In the genomic region with DNA sequence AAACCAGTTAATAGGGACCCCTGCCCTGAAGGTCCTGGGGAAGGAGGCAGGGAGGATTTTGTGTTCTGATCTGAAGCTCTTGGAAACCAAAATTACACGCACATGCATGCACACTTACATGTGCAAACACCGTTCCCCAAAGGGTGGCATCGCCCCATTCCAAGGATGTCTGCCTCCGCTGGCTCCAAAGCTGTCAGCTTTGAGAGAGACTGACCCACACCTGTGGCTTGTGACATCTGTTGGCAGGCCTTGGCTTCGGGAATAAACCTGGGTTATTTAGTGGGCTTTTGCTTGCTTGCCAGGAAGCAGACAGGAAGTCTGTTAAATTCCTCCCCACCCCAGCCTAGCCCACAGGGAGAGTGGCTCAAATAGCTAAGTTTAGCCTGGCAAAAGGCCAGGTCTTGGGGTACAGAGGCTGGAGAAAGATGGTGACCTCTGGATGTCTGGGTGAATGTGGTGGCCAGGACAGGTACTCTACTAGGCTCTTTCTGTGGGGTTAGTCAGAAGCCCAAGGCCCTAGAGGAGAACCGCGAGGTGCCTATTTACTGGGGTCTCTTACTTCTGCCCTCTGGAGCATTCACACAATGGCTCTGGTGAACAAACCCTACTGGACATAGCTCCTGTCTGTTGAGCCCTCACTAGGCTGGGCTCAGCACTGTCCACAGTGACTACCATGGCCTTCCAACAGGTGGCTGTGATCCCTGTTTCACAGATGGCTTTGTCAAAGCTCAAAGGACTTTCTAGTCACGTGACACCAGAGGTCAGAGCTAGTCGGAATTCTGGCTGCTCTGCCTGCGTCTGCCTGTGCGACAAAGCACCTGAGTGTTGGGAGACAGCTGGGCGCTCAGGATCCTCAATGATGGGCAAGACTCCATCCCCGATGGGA, we compare ENCODE assay signal across 12 mouse cellular contexts. TPM values are rescaled to one million over a fixed set of nuclear protein-coding genes. Genes with fewer than 3 reads are reported as not detected.
DNase-seq lines count a peak whose midpoint lies in the region; ATAC-seq and TF ChIP-seq lines count a peak whose summit lies in the region.
"Had no signal": no experiment of that assay in that cellular context is flagged by ENCODE, and none has a peak within 500 bp of the region (broad histone marks: within the 10 kb centered on the region; RNA-seq: fewer than 3 reads in every experiment).

No protein-coding gene starts in this region.

- H3K9ac ChIP-seq in hindbrain, embryonic 12.5 days: no peak overlapping the region
- no peak overlapping the region for H3K9ac ChIP-seq in hindbrain, embryonic 14.5 days
- no peak overlapping the region for H3K9ac ChIP-seq in heart, postnatal 0 days (replicated peaks; ENCODE audit: low read depth, low read length)
- H3K9ac ChIP-seq in limb, embryonic 11.5 days (ENCODE audit: low read length): no peak overlapping the region
- no peak overlapping the region for H3K9ac ChIP-seq in liver, postnatal 0 days (replicated peaks)
- H3K9ac ChIP-seq: hindbrain, embryonic 15.5 days had no signal

- H3K27ac ChIP-seq in hindbrain, embryonic 12.5 days: no peak overlapping the region
- H3K27ac ChIP-seq in hindbrain, embryonic 14.5 days: no peak overlapping the region
- peak overlapping the region; percentile 73 for H3K27ac ChIP-seq in heart, postnatal 0 days (ENCODE audit: low read depth)
- H3K27ac ChIP-seq in limb, embryonic 11.5 days (replicated peaks; ENCODE audit: low read depth, low read length): peak overlapping the region; percentile 69
- H3K27ac ChIP-seq in liver, postnatal 0 days (ENCODE audit: low read depth): no peak overlapping the region
- H3K27ac ChIP-seq: hindbrain, embryonic 15.5 days had no signal

- no peaks in the 10 kb centered on the region for H3K27me3 ChIP-seq in hindbrain, embryonic 12.5 days
- H3K27me3 ChIP-seq in hindbrain, embryonic 14.5 days (ENCODE audit: control insufficient read depth, insufficient read depth, low read length): no peaks in the 10 kb centered on the region
- no peaks in the 10 kb centered on the region for H3K27me3 ChIP-seq in heart, postnatal 0 days (ENCODE audit: control insufficient read depth, insufficient read depth, low read length)
- H3K27me3 ChIP-seq in limb, embryonic 11.5 days (ENCODE audit: control insufficient read depth, insufficient read depth, low read length): no peaks in the 10 kb centered on the region
- H3K27me3 ChIP-seq in liver, postnatal 0 days (ENCODE audit: insufficient read depth, low read length): no peaks in the 10 kb centered on the region
- H3K27me3 ChIP-seq: hindbrain, embryonic 15.5 days had no signal

- WGBS in hindbrain, embryonic 12.5 days: 75% methylated on average over 13 of the region's 13 CpGs
- WGBS in hindbrain, embryonic 14.5 days: 71% methylated on average over 13 of the region's 13 CpGs
- 46% methylated on average over 13 of the region's 13 CpGs for WGBS in heart, postnatal 0 days
- 57% methylated on average over 13 of the region's 13 CpGs for WGBS in limb, embryonic 11.5 days
- 66% methylated on average over 13 of the region's 13 CpGs for WGBS in liver, postnatal 0 days (ENCODE audit: insufficient replicate concordance)

- peaks cover 5% of the 10 kb centered on the region; the same call in 1 of the 2 replicates for H3K36me3 ChIP-seq in hindbrain, embryonic 12.5 days
- H3K36me3 ChIP-seq in hindbrain, embryonic 14.5 days (replicated peaks; ENCODE audit: control insufficient read depth, insufficient read depth): 0 out of 2 replicates have a peak, but pooled peaks cover 4% of the 10 kb centered on the region
- peaks cover 29% of the 10 kb centered on the region for H3K36me3 ChIP-seq in heart, postnatal 0 days (replicated peaks; ENCODE audit: control insufficient read depth, insufficient read depth, low read length)
- 0 out of 2 replicates have a peak, but pooled peaks cover 4% of the 10 kb centered on the region for H3K36me3 ChIP-seq in limb, embryonic 11.5 days (ENCODE audit: control insufficient read depth, insufficient read depth, low read length)
- no peaks in the 10 kb centered on the region for H3K36me3 ChIP-seq in liver, postnatal 0 days (replicated peaks; ENCODE audit: insufficient read depth, low read length)
- H3K36me3 ChIP-seq: hindbrain, embryonic 15.5 days had no signal

- H3K4me2 ChIP-seq in hindbrain, embryonic 12.5 days (replicated peaks): no peak overlapping the region
- no peak overlapping the region for H3K4me2 ChIP-seq in hindbrain, embryonic 14.5 days (replicated peaks)
- 0 out of 2 replicates have a peak overlapping the region, but pooled peaks have one; percentile 6 for H3K4me2 ChIP-seq in heart, postnatal 0 days (ENCODE audit: low read depth, low read length)
- H3K4me2 ChIP-seq in limb, embryonic 11.5 days (ENCODE audit: low read depth, severe bottlenecking): no peak overlapping the region
- H3K4me2 ChIP-seq in liver, postnatal 0 days (ENCODE audit: low read depth, low read length): no peak overlapping the region
- H3K4me2 ChIP-seq: hindbrain, embryonic 15.5 days had no signal

- H3K9me3 ChIP-seq in hindbrain, embryonic 12.5 days (replicated peaks): no peaks in the 10 kb centered on the region
- H3K9me3 ChIP-seq in hindbrain, embryonic 14.5 days (ENCODE audit: control insufficient read depth, low read length): no peaks in the 10 kb centered on the region
- H3K9me3 ChIP-seq in heart, postnatal 0 days (replicated peaks; ENCODE audit: control insufficient read depth, low read length): no peaks in the 10 kb centered on the region
- no peaks in the 10 kb centered on the region for H3K9me3 ChIP-seq in limb, embryonic 11.5 days (ENCODE audit: control insufficient read depth, low read length)
- H3K9me3 ChIP-seq in liver, postnatal 0 days (ENCODE audit: low read length): no peaks in the 10 kb centered on the region
- H3K9me3 ChIP-seq: hindbrain, embryonic 15.5 days had no signal

- ATAC-seq in hindbrain, embryonic 12.5 days (ENCODE audit: low FRiP score): peak; percentile 21; the same call in 1 of the 2 replicates
- ATAC-seq in hindbrain, embryonic 14.5 days (ENCODE audit: low FRiP score): no peak
- peak; percentile 82 for ATAC-seq in heart, postnatal 0 days (ENCODE audit: insufficient read depth, low read depth)
- peak; percentile 52 for ATAC-seq in limb, embryonic 11.5 days (ENCODE audit: insufficient number of reproducible peaks, low FRiP score, low TSS enrichment, low read depth)
- ATAC-seq in liver, postnatal 0 days: no peak

- peaks cover 26% of the 10 kb centered on the region for H3K4me1 ChIP-seq in hindbrain, embryonic 12.5 days
- no peaks in the 10 kb centered on the region for H3K4me1 ChIP-seq in hindbrain, embryonic 14.5 days (replicated peaks; ENCODE audit: control insufficient read depth, insufficient read depth, low read length)
- H3K4me1 ChIP-seq in heart, postnatal 0 days (ENCODE audit: control insufficient read depth, insufficient read depth): peaks cover 32% of the 10 kb centered on the region
- peaks cover 28% of the 10 kb centered on the region for H3K4me1 ChIP-seq in limb, embryonic 11.5 days (ENCODE audit: control insufficient read depth, insufficient read depth, low read length)
- peaks cover 9% of the 10 kb centered on the region for H3K4me1 ChIP-seq in liver, postnatal 0 days (ENCODE audit: insufficient read depth)

- TF ChIP-seq CTCF in heart, postnatal 0 days (IDR thresholded peaks at IDR 0.05; ENCODE audit: low read depth): 0 out of 2 replicates have a peak, but pooled peaks have one; percentile 9
- TF ChIP-seq CTCF in liver, postnatal 0 days (IDR thresholded peaks at IDR 0.05; ENCODE audit: low read depth): no peak

- no peak for DNase-seq in hindbrain, embryonic 14.5 days (ENCODE audit: low spot score)
- peak; percentile 64 for DNase-seq in adrenal gland, postnatal 14 days
- peak; percentile 77 for DNase-seq in heart, postnatal 0 days (ENCODE audit: low spot score)
- peak; percentile 52 for DNase-seq in limb, embryonic 11.5 days (ENCODE audit: low spot score)
- DNase-seq in urinary bladder, adult 18-20 months (ENCODE audit: low spot score in 2 of 2): no peak
- DNase-seq in gastrocnemius, adult 8-10 months (ENCODE audit: low spot score in 2 of 2): no peak
- no peak for DNase-seq in liver, postnatal 0 days
- DNase-seq: cerebellum, adult 2 months; right cerebral cortex, adult 18-20 months had no signal

- 0 out of 2 replicates have a peak, but pooled peaks have one; percentile 28 for TF ChIP-seq EP300 in heart, postnatal 0 days (IDR thresholded peaks at IDR 0.05; ENCODE audit: low read depth)
- no peak for TF ChIP-seq EP300 in liver, postnatal 0 days (IDR thresholded peaks at IDR 0.05; ENCODE audit: low read depth)

- H3K4me3 ChIP-seq in hindbrain, embryonic 12.5 days: no peak overlapping the region
- H3K4me3 ChIP-seq in hindbrain, embryonic 14.5 days (replicated peaks; ENCODE audit: low read length): no peak overlapping the region
- H3K4me3 ChIP-seq in heart, postnatal 0 days (ENCODE audit: low read depth, low read length): no peak overlapping the region
- H3K4me3 ChIP-seq in limb, embryonic 11.5 days (ENCODE audit: low read depth, low read length): no peak overlapping the region
- no peak overlapping the region for H3K4me3 ChIP-seq in liver, postnatal 0 days (ENCODE audit: low read depth, low read length)
- H3K4me3 ChIP-seq: hindbrain, embryonic 15.5 days had no signal

RNA-seq across cellular contexts. Expression of a gene that starts 16.5 kb away (rescaled TPM):
- 1.7 and 3.2 TPM in 2 replicates for polyA plus RNA-seq in hindbrain, embryonic 12.5 days (2016; fragmentation: Nextera tagmentation; extraction: Ambion mirVana)
- 2.3 and 4.2 TPM in 2 replicates for polyA plus RNA-seq in hindbrain, embryonic 14.5 days (2014; fragmentation: Nextera tagmentation; extraction: Ambion mirVana)
- total RNA-seq in adrenal gland, postnatal 14 days (2021): not detected in 2 replicates
- 0.08 TPM in 1 of 2 replicates, not detected in the other for total RNA-seq in heart, postnatal 0 days (2014; rRNA removed; ENCODE audit: low replicate concordance)
- 0.15 and 0.43 TPM in 2 replicates for polyA plus RNA-seq in heart, postnatal 0 days (2015; fragmentation: Nextera tagmentation; extraction: Ambion mirVana)
- 0.04 and 0.27 TPM in 2 replicates for polyA plus RNA-seq in limb, embryonic 11.5 days (2014; fragmentation: Nextera tagmentation; extraction: Ambion mirVana)
- not detected for total RNA-seq in gastrocnemius, adult 8-10 months (2022)
- 0.05 TPM in 1 of 2 replicates, not detected in the other for polyA plus RNA-seq in liver, postnatal 0 days (2015; fragmentation: Nextera tagmentation; extraction: Ambion mirVana)
- total RNA-seq: megakaryocyte progenitor cell, adult 5-6 weeks had no signal

RNA-seq across cellular contexts. Expression of a gene that starts 16.5 kb away (rescaled TPM):
- 16.1 and 16.6 TPM in 2 replicates for polyA plus RNA-seq in hindbrain, embryonic 12.5 days (2016; fragmentation: Nextera tagmentation; extraction: Ambion mirVana)
- 4.1 and 5.4 TPM in 2 replicates for polyA plus RNA-seq in hindbrain, embryonic 14.5 days (2014; fragmentation: Nextera tagmentation; extraction: Ambion mirVana)
- 12.9 and 14.6 TPM in 2 replicates for total RNA-seq in adrenal gland, postnatal 14 days (2021)
- total RNA-seq in heart, postnatal 0 days (2014; rRNA removed; ENCODE audit: low replicate concordance): 27.2 and 30.1 TPM in 2 replicates
- 9.5 and 10.5 TPM in 2 replicates for polyA plus RNA-seq in heart, postnatal 0 days (2015; fragmentation: Nextera tagmentation; extraction: Ambion mirVana)
- 20.0 and 20.3 TPM in 2 replicates for polyA plus RNA-seq in limb, embryonic 11.5 days (2014; fragmentation: Nextera tagmentation; extraction: Ambion mirVana)
- total RNA-seq in gastrocnemius, adult 8-10 months (2022): 1 to 10 TPM in 1 of 4 experiments, under 1 TPM in 3; 0.27 to 1.0 (median 0.48) TPM
- polyA plus RNA-seq in liver, postnatal 0 days (2015; fragmentation: Nextera tagmentation; extraction: Ambion mirVana): 2.4 and 2.8 TPM in 2 replicates

RNA-seq across cellular contexts. Expression of a gene that starts 34.9 kb away (rescaled TPM):
- polyA plus RNA-seq in hindbrain, embryonic 12.5 days (2016; fragmentation: Nextera tagmentation; extraction: Ambion mirVana): 0.30 and 0.72 TPM in 2 replicates
- 0.46 and 1.1 TPM in 2 replicates for polyA plus RNA-seq in hindbrain, embryonic 14.5 days (2014; fragmentation: Nextera tagmentation; extraction: Ambion mirVana)
- not detected in 2 replicates for total RNA-seq in adrenal gland, postnatal 14 days (2021)
- not detected in 2 replicates for total RNA-seq in heart, postnatal 0 days (2014; rRNA removed; ENCODE audit: low replicate concordance)
- 0.04 and 0.18 TPM in 2 replicates for polyA plus RNA-seq in heart, postnatal 0 days (2015; fragmentation: Nextera tagmentation; extraction: Ambion mirVana)
- 0.09 TPM in 1 of 2 replicates, not detected in the other for polyA plus RNA-seq in limb, embryonic 11.5 days (2014; fragmentation: Nextera tagmentation; extraction: Ambion mirVana)
- total RNA-seq in gastrocnemius, adult 8-10 months (2022): not detected
- polyA plus RNA-seq in liver, postnatal 0 days (2015; fragmentation: Nextera tagmentation; extraction: Ambion mirVana): not detected in 2 replicates
- total RNA-seq: megakaryocyte progenitor cell, adult 5-6 weeks had no signal

RNA-seq across cellular contexts. Expression of a gene that starts 37.2 kb away (rescaled TPM):
- polyA plus RNA-seq in hindbrain, embryonic 12.5 days (2016; fragmentation: Nextera tagmentation; extraction: Ambion mirVana): 0.96 and 1.3 TPM in 2 replicates
- 1.2 and 1.3 TPM in 2 replicates for polyA plus RNA-seq in hindbrain, embryonic 14.5 days (2014; fragmentation: Nextera tagmentation; extraction: Ambion mirVana)
- 3.3 and 3.5 TPM in 2 replicates for total RNA-seq in adrenal gland, postnatal 14 days (2021)
- 11.4 TPM in 1 of 2 replicates, not detected in the other for total RNA-seq in heart, postnatal 0 days (2014; rRNA removed; ENCODE audit: low replicate concordance)
- 1.7 and 2.1 TPM in 2 replicates for polyA plus RNA-seq in heart, postnatal 0 days (2015; fragmentation: Nextera tagmentation; extraction: Ambion mirVana)
- 0.78 and 1.1 TPM in 2 replicates for polyA plus RNA-seq in limb, embryonic 11.5 days (2014; fragmentation: Nextera tagmentation; extraction: Ambion mirVana)
- total RNA-seq in gastrocnemius, adult 8-10 months (2022): under 1 TPM; 0.34 to 0.58 (median 0.42) TPM
- polyA plus RNA-seq in liver, postnatal 0 days (2015; fragmentation: Nextera tagmentation; extraction: Ambion mirVana): 0.25 and 0.39 TPM in 2 replicates

RNA-seq across cellular contexts. Expression of a gene that starts 47.8 kb away (rescaled TPM):
- polyA plus RNA-seq in hindbrain, embryonic 12.5 days (2016; fragmentation: Nextera tagmentation; extraction: Ambion mirVana): 102 and 106 TPM in 2 replicates
- 127 and 135 TPM in 2 replicates for polyA plus RNA-seq in hindbrain, embryonic 14.5 days (2014; fragmentation: Nextera tagmentation; extraction: Ambion mirVana)
- 151 and 169 TPM in 2 replicates for total RNA-seq in adrenal gland, postnatal 14 days (2021)
- 136 and 146 TPM in 2 replicates for total RNA-seq in heart, postnatal 0 days (2014; rRNA removed; ENCODE audit: low replicate concordance)
- 127 and 140 TPM in 2 replicates for polyA plus RNA-seq in heart, postnatal 0 days (2015; fragmentation: Nextera tagmentation; extraction: Ambion mirVana)
- 232 and 249 TPM in 2 replicates for polyA plus RNA-seq in limb, embryonic 11.5 days (2014; fragmentation: Nextera tagmentation; extraction: Ambion mirVana)
- 10 to 100 TPM; 50.1 to 55.4 (median 51.9) TPM for total RNA-seq in gastrocnemius, adult 8-10 months (2022)
- 151 and 198 TPM in 2 replicates for polyA plus RNA-seq in liver, postnatal 0 days (2015; fragmentation: Nextera tagmentation; extraction: Ambion mirVana)

Comparison
In these comparisons a context has a peak if more than half of its experiments do, and no peak if none do; other contexts are left out.
1. ATAC-seq: peak in hindbrain, embryonic 12.5 days (single experiment), heart, postnatal 0 days (single experiment) and limb, embryonic 11.5 days (single experiment); none in hindbrain, embryonic 14.5 days (single experiment) and liver, postnatal 0 days (single experiment).
2. H3K27ac ChIP-seq: peak in heart, postnatal 0 days (single experiment) and limb, embryonic 11.5 days (single experiment); none in hindbrain, embryonic 12.5 days (single experiment), hindbrain, embryonic 14.5 days (single experiment) and liver, postnatal 0 days (single experiment).
3. DNase-seq: peak in adrenal gland, postnatal 14 days (single experiment), heart, postnatal 0 days (single experiment) and limb, embryonic 11.5 days (single experiment); none in hindbrain, embryonic 14.5 days (single experiment), urinary bladder, adult 18-20 months (0 of 2), gastrocnemius, adult 8-10 months (0 of 2) and liver, postnatal 0 days (single experiment).